In genomic region chr19:16371680-16372079, GRCm38 (mm10) we compare ENCODE assay signal across 19 mouse cellular contexts.
DNase-seq lines count a peak whose midpoint lies in the region; ATAC-seq and TF ChIP-seq lines count a peak whose summit lies in the region.
"Had no signal": no experiment of that assay in that cellular context is flagged by ENCODE, and none has a peak within 500 bp of the region (broad histone marks: within the 10 kb centered on the region; RNA-seq: fewer than 3 reads in every experiment).

No protein-coding gene starts in this region.

- TF ChIP-seq CTCF in midbrain, postnatal 0 days (IDR thresholded peaks at IDR 0.05) = no peak

- no peaks in the 10 kb centered on the region for H3K27me3 ChIP-seq in midbrain, embryonic 10.5 days (ENCODE audit: low read depth, poor library complexity, severe bottlenecking)
- H3K27me3 ChIP-seq in midbrain, postnatal 0 days (ENCODE audit: insufficient read depth, low read length) = no peaks in the 10 kb centered on the region
- no peaks in the 10 kb centered on the region for H3K27me3 ChIP-seq in hindbrain, embryonic 14.5 days (ENCODE audit: control insufficient read depth, insufficient read depth, low read length)
- H3K27me3 ChIP-seq: embryonic facial prominence, embryonic 15.5 days; limb, embryonic 15.5 days; stomach, embryonic 15.5 days had no signal

- H3K4me1 ChIP-seq in midbrain, embryonic 10.5 days = peaks cover 35% of the 10 kb centered on the region
- H3K4me1 ChIP-seq in midbrain, postnatal 0 days (ENCODE audit: insufficient read depth, low read length) = peaks cover 12% of the 10 kb centered on the region; the same call in 1 of the 2 replicates
- H3K4me1 ChIP-seq in hindbrain, embryonic 14.5 days (replicated peaks; ENCODE audit: control insufficient read depth, insufficient read depth, low read length) = peaks cover 25% of the 10 kb centered on the region

- H3K36me3 ChIP-seq in midbrain, embryonic 10.5 days = no peaks in the 10 kb centered on the region; the same call in 1 of the 2 replicates
- no peaks in the 10 kb centered on the region for H3K36me3 ChIP-seq in midbrain, postnatal 0 days (ENCODE audit: insufficient read depth, low read length)
- H3K36me3 ChIP-seq in hindbrain, embryonic 14.5 days (replicated peaks; ENCODE audit: control insufficient read depth, insufficient read depth) = no peaks in the 10 kb centered on the region
- H3K36me3 ChIP-seq: embryonic facial prominence, embryonic 15.5 days; limb, embryonic 15.5 days; stomach, embryonic 15.5 days had no signal

- DNase-seq in adrenal gland, adult 2 months = peak; percentile 52
- no peak for DNase-seq in adrenal gland, postnatal 25 days
- no peak for DNase-seq in midbrain, embryonic 10.5 days (ENCODE audit: low spot score)
- DNase-seq in midbrain, postnatal 0 days (ENCODE audit: low spot score) = no peak
- DNase-seq in ovary, postnatal 36 days (ENCODE audit: low spot score) = no peak
- DNase-seq in hindbrain, embryonic 14.5 days (ENCODE audit: low spot score) = no peak
- DNase-seq in cerebellum, adult 11-12 months = no peak
- DNase-seq: cerebellum, adult 9-10 months; gastrocnemius, postnatal 25 days; kidney, adult 2 months; kidney, postnatal 4 days; liver, postnatal 0 days; spleen, adult 18-20 months had no signal

- H3K9ac ChIP-seq in midbrain, postnatal 0 days (replicated peaks; ENCODE audit: low read length, poor library complexity, severe bottlenecking) = no peak overlapping the region
- H3K9ac ChIP-seq in hindbrain, embryonic 14.5 days = no peak overlapping the region
- H3K9ac ChIP-seq: embryonic facial prominence, embryonic 15.5 days; limb, embryonic 15.5 days; liver, postnatal 0 days; stomach, embryonic 15.5 days had no signal

- H3K9me3 ChIP-seq in midbrain, embryonic 10.5 days (replicated peaks) = no peaks in the 10 kb centered on the region
- H3K9me3 ChIP-seq in midbrain, postnatal 0 days (ENCODE audit: low read length) = no peaks in the 10 kb centered on the region
- no peaks in the 10 kb centered on the region for H3K9me3 ChIP-seq in hindbrain, embryonic 14.5 days (ENCODE audit: control insufficient read depth, low read length)
- H3K9me3 ChIP-seq: embryonic facial prominence, embryonic 15.5 days; limb, embryonic 15.5 days; stomach, embryonic 15.5 days had no signal

- no peak overlapping the region for H3K4me3 ChIP-seq in midbrain, embryonic 10.5 days
- H3K4me3 ChIP-seq in midbrain, postnatal 0 days (ENCODE audit: low read depth, low read length) = no peak overlapping the region
- no peak overlapping the region for H3K4me3 ChIP-seq in hindbrain, embryonic 14.5 days (replicated peaks; ENCODE audit: low read length)
- H3K4me3 ChIP-seq: embryonic facial prominence, embryonic 15.5 days; limb, embryonic 15.5 days; stomach, embryonic 15.5 days had no signal

- ATAC-seq in midbrain, postnatal 0 days (ENCODE audit: low FRiP score) = no peak
- peak; percentile 34; the same call in 1 of the 2 replicates for ATAC-seq in common myeloid progenitor, adult 5-6 weeks (replicated peaks; ENCODE audit: low read depth, poor library complexity, severe bottlenecking)
- ATAC-seq in hindbrain, embryonic 14.5 days (ENCODE audit: low FRiP score) = no peak
- ATAC-seq: hindbrain, postnatal 0 days; liver, postnatal 0 days; midbrain, embryonic 16.5 days had no signal

- 0 out of 2 replicates have a peak overlapping the region, but pooled peaks have one; percentile 68 for H3K27ac ChIP-seq in midbrain, embryonic 10.5 days (replicated peaks)
- H3K27ac ChIP-seq in midbrain, postnatal 0 days (ENCODE audit: low read depth, low read length) = no peak overlapping the region
- H3K27ac ChIP-seq in hindbrain, embryonic 14.5 days = no peak overlapping the region
- H3K27ac ChIP-seq: embryonic facial prominence, embryonic 15.5 days; hindbrain, postnatal 0 days; limb, embryonic 15.5 days; stomach, embryonic 15.5 days had no signal

- no peak overlapping the region for H3K4me2 ChIP-seq in midbrain, postnatal 0 days (ENCODE audit: low read depth, low read length, poor library complexity, severe bottlenecking)
- no peak overlapping the region for H3K4me2 ChIP-seq in hindbrain, embryonic 14.5 days (replicated peaks)
- H3K4me2 ChIP-seq: embryonic facial prominence, embryonic 15.5 days; limb, embryonic 15.5 days; stomach, embryonic 15.5 days had no signal

- WGBS in midbrain, embryonic 10.5 days = 89% methylated on average over 2 of the region's 2 CpGs
- WGBS in midbrain, postnatal 0 days = 84% methylated on average over 2 of the region's 2 CpGs
- 91% methylated on average over 2 of the region's 2 CpGs for WGBS in hindbrain, embryonic 14.5 days
